Comparison of ENCODE assay signal across 8 mouse cellular contexts in genomic region chr12:85288486-85289156, GRCm38 (mm10). TPM values are rescaled to one million over a fixed set of nuclear protein-coding genes. Genes with fewer than 3 reads are reported as not detected.
A peak's percentile ranks its signal among the peaks of the same experiment; 100 is the strongest.
DNase-seq lines count a peak whose midpoint lies in the region; ATAC-seq and TF ChIP-seq lines count a peak whose summit lies in the region.

TSS of gene Zc2hc1c (plus strand) at chr12:85288591.

- 0 out of 2 replicates have a peak, but pooled peaks have one; percentile 1 for TF ChIP-seq POLR2A in limb, embryonic 14.5 days (IDR thresholded peaks at IDR 0.05; ENCODE audit: borderline replicate concordance, extremely low read depth, insufficient read depth, insufficient read length)

- H3K9ac ChIP-seq in limb, embryonic 14.5 days (ENCODE audit: low read depth, low read length, severe bottlenecking), result peak within 1 kb of the TSS; percentile 58
- peak within 1 kb of the TSS; percentile 44 for H3K9ac ChIP-seq in midbrain, embryonic 15.5 days

- H3K27me3 ChIP-seq in heart, embryonic 10.5 days (ENCODE audit: insufficient read depth, poor library complexity, severe bottlenecking), result peaks cover 18% of the 10 kb centered on the region; the same call in 1 of the 2 replicates
- no peaks in the 10 kb centered on the region for H3K27me3 ChIP-seq in limb, embryonic 14.5 days (ENCODE audit: control insufficient read depth, insufficient read depth, low read length)
- H3K27me3 ChIP-seq in midbrain, embryonic 15.5 days (replicated peaks), result peaks cover 7% of the 10 kb centered on the region; the same call in 1 of the 2 replicates

- H3K9me3 ChIP-seq in heart, embryonic 10.5 days, result no peaks in the 10 kb centered on the region
- H3K9me3 ChIP-seq in limb, embryonic 14.5 days (ENCODE audit: control insufficient read depth, low read length), result no peaks in the 10 kb centered on the region
- no peaks in the 10 kb centered on the region for H3K9me3 ChIP-seq in midbrain, embryonic 15.5 days

- peak within 1 kb of the TSS; percentile 72 for H3K4me3 ChIP-seq in heart, embryonic 10.5 days
- peak within 1 kb of the TSS; percentile 41 for H3K4me3 ChIP-seq in limb, embryonic 14.5 days (replicated peaks; ENCODE audit: low read length)
- H3K4me3 ChIP-seq in midbrain, embryonic 15.5 days, result peak within 1 kb of the TSS; percentile 50

- DNase-seq in cerebellum, adult 9-11 months, result peak; percentile 40
- DNase-seq in cerebellum, adult 11 months, result no peak
- DNase-seq in heart, embryonic 10.5 days (ENCODE audit: low spot score), result peak; percentile 97
- DNase-seq in kidney, adult 9 months, result peak; percentile 97
- peak; percentile 96 for DNase-seq in limb, embryonic 14.5 days (ENCODE audit: low spot score)
- peak; percentile 65 to 72 for DNase-seq in spleen, adult 18-20 months

- peak within 1 kb of the TSS; percentile 61 for H3K4me2 ChIP-seq in limb, embryonic 14.5 days (replicated peaks; ENCODE audit: low read depth, low read length, severe bottlenecking)
- peak within 1 kb of the TSS; percentile 87 for H3K4me2 ChIP-seq in midbrain, embryonic 15.5 days

- 2% methylated on average over 29 of the region's 31 CpGs for WGBS in heart, embryonic 10.5 days
- 3% methylated on average over 30 of the region's 31 CpGs for WGBS in limb, embryonic 14.5 days
- 3% methylated on average over 30 of the region's 31 CpGs for WGBS in midbrain, embryonic 15.5 days

- H3K27ac ChIP-seq in heart, embryonic 10.5 days, result peak within 1 kb of the TSS; percentile 84
- H3K27ac ChIP-seq in limb, embryonic 14.5 days (replicated peaks; ENCODE audit: low read depth, low read length), result peak within 1 kb of the TSS; percentile 78
- 0 out of 2 replicates have a peak within 1 kb of the TSS, but pooled peaks have one; percentile 50 for H3K27ac ChIP-seq in midbrain, embryonic 15.5 days

- H3K36me3 ChIP-seq in heart, embryonic 10.5 days, result 0 out of 2 replicates have a peak, but pooled peaks cover 2% of the 10 kb centered on the region
- H3K36me3 ChIP-seq in limb, embryonic 14.5 days (ENCODE audit: control insufficient read depth, insufficient read depth, low read length), result no peaks in the 10 kb centered on the region
- no peaks in the 10 kb centered on the region for H3K36me3 ChIP-seq in midbrain, embryonic 15.5 days (replicated peaks)

- peak; percentile 86 for ATAC-seq in erythroblast, adult 5-6 weeks (replicated peaks; ENCODE audit: low FRiP score, poor library complexity, severe bottlenecking)
- ATAC-seq in limb, embryonic 14.5 days (ENCODE audit: low FRiP score, low read depth), result peak; percentile 90
- ATAC-seq in midbrain, embryonic 15.5 days (replicated peaks), result peak; percentile 93

- H3K4me1 ChIP-seq in heart, embryonic 10.5 days, result peaks cover 25% of the 10 kb centered on the region
- H3K4me1 ChIP-seq in limb, embryonic 14.5 days (ENCODE audit: control insufficient read depth, insufficient read depth, low read length), result peaks cover 5% of the 10 kb centered on the region; the same call in 1 of the 2 replicates
- H3K4me1 ChIP-seq in midbrain, embryonic 15.5 days, result peaks cover 17% of the 10 kb centered on the region

RNA-seq across cellular contexts. Expression of gene Zc2hc1c, which starts in this region (rescaled TPM):
- total RNA-seq in erythroblast, adult 5-6 weeks (2015; ENCODE audit: low replicate concordance), result 0.42 TPM in 1 of 2 replicates, not detected in the other
- total RNA-seq in erythroblast, adult 5-6 weeks (2017; ENCODE audit: low replicate concordance), result 0.17 TPM in 1 of 2 replicates, not detected in the other
- polyA plus RNA-seq in heart, embryonic 10.5 days (2016; fragmentation: Nextera tagmentation; extraction: Ambion mirVana), result 0.82 and 0.85 TPM in 2 replicates
- polyA plus RNA-seq in limb, embryonic 14.5 days (2012; rRNA removed), result 0.65 and 0.75 TPM in 2 replicates
- 1.5 and 1.6 TPM in 2 replicates for polyA plus RNA-seq in limb, embryonic 14.5 days (2014; fragmentation: Nextera tagmentation; extraction: Ambion mirVana)
- 1.9 and 2.0 TPM in 2 replicates for polyA plus RNA-seq in midbrain, embryonic 15.5 days (2015; fragmentation: Nextera tagmentation; extraction: Ambion mirVana)

Comparison
In these comparisons a context has a peak if more than half of its experiments do, and no peak if none do; other contexts are left out.
1. Peak in ATAC-seq in erythroblast, adult 5-6 weeks; RNA of the gene not detected or under 1 TPM.
2. Peak in DNase-seq, H3K4me3 ChIP-seq and H3K27ac ChIP-seq in heart, embryonic 10.5 days; RNA of the gene not detected or under 1 TPM.